Mouse (Mus musculus) lung, adult 2 months (tissue): Measurements from ENCODE around the gene Nmt1.

ENCODE experiments used
- CTCF ChIP-seq: fragments of 200-500 bp; IDR thresholded peaks from 2 replicates; pipeline ENCODE4 v1.5.1; 2011; ENCODE audit warnings: mild to moderate bottlenecking, low read length, control low read depth; ENCODE audit not compliant: insufficient read depth
- POLR2A ChIP-seq: fragments of 200-500 bp; IDR thresholded peaks from 2 replicates; pipeline ENCODE4 v1.6.1; 2011; ENCODE audit warnings: low read depth, mild to moderate bottlenecking, control low read depth, low read length, borderline replicate concordance; ENCODE audit errors: extremely low read depth

DNA sequence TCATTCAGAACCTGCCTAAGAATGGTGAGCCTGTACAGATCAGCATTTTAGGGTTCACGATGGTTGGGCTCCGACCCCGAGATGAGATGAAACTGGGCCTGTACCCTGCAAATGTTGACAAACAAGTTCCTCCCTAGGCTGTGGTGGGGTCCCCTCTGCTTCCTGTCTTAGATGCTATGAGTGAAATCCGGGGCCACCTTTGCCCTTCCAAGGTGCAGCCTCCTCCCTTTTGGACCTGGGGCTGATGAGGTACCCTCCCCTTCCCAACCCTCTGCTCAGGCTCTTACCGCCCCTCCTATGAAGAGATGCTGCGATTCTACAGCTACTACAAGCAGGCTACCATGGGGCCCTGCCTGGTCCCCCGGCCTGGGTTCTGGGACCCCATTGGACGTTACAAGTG lies 75.6 kb downstream of the Nmt1 start:
- no peak for TF ChIP-seq POLR2A
- TF ChIP-seq CTCF, result no peak
